Mouse (Mus musculus) heart, postnatal 25 days (tissue): ENCODE results near the gene Tfip11. TPM values are rescaled to one million over a fixed set of nuclear protein-coding genes. Genes with fewer than 3 reads are reported as not detected.

Experiments used
- DNase-seq: peaks from one replicate; pipeline ENCODE4 v3.0.0; 2022; ENCODE audit warnings: low spot score
- intact Hi-C: fragments of 180-260 bp; cut with DNase I; formaldehyde crosslinking; loops from one replicate; pipeline ENCODE4 v1.15.1; 2025
- total RNA-seq, 2 experiments: library from RNA; stranded (reverse); gene quantifications; 2 replicates each; pipeline ENCODE4 v1.2.3; 2021

Tfip11 gene
- total RNA-seq, 2 experiments from 2014 or later, result 16.3 to 17.9 TPM

DNA sequence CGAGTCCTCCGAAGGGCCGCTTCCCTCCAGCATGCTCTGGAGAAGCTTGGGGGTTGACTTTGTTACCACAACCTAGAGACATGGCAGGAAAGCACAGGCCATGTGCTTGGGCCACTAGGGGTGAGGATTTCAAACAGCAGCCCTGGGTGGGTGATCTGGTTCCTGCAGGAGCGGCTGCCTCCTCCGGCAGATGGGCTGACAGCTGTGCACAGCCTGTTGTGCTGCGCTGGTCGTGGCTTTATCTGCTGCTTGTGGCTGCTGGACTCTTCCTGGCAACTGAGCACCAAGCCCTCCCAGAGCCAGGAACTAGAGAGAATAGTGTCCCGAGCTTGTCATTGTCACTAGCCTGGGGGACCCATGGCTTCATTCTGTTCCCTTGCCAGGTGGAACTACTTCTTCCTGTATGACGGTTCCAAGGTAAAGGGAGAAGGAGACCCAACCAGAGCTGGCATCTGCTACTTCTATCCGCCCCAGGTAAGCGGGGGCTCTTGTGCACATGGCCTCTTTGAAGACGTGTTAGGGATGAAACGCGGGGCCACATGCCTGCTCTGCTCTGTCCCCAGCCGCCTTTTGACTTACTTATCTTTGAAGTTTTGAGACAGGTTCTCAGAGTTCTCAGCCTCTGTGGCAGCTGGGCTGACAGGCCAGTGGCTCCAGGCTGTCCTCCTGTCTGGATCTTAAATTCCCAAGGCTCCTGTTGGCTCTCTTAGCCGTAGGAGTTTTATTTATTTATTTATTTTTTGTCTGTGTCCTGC, 20.2 kb downstream of the Tfip11 start:
- no peak for DNase-seq
- intact Hi-C loops, result no loop called here

DNA sequence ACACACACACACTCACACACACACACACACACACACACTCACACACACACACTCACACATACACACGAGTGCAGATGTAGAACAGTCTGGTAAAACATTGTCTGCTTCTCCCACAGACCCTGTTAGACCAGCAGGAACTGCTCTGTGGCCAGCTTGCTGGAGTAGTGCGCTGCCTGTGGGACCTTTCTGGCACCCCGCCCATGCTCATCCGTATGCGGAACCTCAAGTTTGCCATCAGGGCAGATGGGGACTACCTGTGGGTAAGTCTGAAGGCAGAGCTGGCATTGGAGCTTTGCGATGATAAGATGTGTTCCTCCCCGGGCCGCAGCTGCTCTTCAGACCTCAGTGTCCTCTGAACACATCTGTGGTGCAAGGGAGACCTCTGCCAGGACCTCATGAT, 23.0 kb downstream of the Tfip11 start:
- intact Hi-C loops, result no loop called here
- no peak for DNase-seq

DNA sequence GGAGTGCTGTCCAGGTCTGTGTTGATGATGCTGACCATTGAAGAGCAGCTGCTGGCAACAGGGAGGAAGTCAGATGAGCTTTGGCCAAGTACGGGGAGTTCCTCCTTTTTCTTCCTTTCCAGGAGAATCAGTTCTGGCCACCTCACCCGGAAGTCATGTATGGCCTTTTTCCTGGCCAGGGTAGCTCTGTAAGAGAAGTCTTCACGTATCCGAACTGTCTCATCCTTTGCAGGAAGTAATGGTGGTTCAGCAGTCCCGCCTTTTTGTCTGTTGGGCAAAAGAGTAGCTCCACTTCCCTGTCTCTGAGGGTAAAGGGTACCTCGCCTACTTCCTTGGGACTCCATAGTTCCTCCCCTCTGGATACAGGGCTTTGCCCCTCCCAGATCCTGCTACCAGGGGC, 29.3 kb downstream of the Tfip11 start:
- DNase-seq, result no peak
- intact Hi-C loops, result no loop called here

DNA sequence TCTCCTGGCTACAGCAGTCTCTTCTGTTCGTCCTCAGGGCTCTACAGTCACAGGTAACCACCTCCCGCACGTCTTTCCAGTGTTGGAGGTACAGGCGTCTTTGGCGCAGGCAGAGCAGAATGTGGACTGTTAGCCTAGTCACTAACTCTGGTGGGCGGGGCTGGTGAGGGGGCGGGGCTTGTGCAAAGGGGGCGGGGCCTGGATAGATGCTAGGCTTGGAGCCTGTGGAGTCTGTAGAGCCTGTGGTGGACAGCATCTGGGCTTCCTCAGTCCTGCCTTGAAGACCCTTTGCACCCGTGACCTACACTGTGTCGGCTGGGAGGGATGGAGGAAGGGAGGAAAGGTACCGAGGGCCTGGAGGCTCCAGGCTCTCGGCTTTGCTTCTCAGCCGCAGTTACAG, 29.8 kb downstream of the Tfip11 start, which contains the start of gene Gm6583:
TSS of gene Gm6583 (minus strand) at position 124 of the 400 bp plus-strand sequence.
- intact Hi-C loops, result no loop called here
- DNase-seq, result no peak

DNA sequence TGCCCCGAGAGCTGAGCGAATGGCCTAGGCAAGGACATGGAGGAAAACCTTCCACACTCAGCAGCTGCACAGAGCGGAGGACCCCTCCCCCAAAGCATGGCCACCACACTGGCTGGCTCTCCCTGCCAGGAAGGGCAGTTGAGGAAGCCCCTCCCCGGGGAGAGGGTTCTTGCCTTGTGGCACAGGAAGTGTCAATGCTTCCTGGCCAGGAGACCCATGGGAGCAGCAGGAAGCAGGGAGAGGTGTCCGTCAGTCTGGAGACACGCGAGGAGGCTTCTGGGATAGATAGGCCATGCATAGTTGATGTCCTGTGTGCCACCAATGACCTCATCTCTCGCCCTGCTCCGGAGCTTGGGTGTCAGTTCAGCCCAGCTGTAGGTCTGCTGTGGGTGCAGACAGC, 30.2 kb downstream of the Tfip11 start:
- intact Hi-C loops, result no loop called here
- DNase-seq, result no peak

DNA sequence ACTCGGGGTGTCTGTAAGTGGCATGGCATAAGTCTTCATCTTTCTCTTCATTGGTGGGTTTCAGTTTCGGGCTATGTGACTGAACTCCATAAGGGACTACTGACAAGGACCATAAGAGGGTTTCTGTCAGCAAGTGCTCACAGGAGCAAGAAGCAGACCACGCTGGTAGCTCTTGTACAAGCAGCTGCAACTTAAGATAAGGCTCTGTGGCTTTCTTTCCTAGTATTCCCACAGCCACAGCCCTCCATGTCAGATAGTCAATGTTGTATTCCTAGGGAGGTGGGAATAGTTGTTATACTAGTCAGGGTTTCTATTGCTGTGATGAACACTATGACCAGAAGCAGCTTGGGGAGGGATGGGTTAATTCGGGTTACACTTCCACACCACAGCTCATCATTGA, 33.4 kb downstream of the Tfip11 start:
- intact Hi-C loops, result no loop called here
- no peak for DNase-seq

DNA sequence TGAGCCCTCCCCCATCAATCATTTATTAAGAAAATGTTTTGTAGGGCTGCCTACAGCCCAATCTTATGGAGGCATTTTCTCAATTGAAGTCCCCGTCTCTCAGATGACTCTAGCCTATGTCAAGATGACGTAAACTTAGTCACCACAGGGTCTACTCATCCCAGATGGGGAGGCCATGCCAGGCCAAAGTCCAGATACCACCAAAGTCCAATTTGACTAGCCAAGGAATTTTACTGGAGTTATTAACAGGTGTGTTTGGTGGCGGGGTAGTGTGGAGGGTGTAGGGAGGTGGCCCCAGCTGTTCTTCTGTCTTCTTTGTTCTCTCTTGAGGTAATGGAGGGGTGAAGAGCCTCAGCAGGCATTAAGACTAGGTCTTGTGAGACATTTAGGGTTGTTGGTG, 33.9 kb downstream of the Tfip11 start:
- DNase-seq, result no peak
- intact Hi-C loops, result no loop called here

DNA sequence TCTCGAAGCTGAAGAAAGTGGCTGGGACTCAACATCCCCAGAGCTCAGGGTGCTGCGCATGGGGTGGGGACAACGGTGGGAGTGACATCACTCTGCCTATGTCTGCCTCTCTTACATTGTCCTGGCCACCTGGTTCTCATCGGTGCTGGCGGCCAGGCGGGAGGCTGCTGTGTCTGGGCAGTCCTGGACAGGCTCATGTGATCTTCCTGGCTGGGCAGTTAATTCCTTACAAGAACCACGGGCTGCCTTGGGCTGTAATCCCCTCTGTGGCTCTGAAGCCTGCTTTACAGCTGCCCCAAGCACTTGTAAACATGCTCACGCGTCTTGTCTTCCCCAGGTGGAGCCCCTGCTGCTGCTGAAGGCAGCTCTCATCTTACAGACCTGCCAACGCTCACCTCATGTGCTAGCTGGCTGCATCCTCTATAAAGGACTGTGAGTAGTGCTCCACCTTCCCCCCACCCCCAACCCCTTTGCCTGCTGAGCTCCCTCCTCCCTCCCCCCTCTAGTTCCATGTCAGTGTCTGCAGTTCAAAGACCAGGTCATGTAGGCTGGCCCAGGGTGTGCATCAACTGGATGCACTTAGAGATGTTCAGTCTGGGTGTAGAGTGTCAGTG, 38.1 kb downstream of the Tfip11 start:
- DNase-seq, result no peak
- intact Hi-C loops, result no loop called here

DNA sequence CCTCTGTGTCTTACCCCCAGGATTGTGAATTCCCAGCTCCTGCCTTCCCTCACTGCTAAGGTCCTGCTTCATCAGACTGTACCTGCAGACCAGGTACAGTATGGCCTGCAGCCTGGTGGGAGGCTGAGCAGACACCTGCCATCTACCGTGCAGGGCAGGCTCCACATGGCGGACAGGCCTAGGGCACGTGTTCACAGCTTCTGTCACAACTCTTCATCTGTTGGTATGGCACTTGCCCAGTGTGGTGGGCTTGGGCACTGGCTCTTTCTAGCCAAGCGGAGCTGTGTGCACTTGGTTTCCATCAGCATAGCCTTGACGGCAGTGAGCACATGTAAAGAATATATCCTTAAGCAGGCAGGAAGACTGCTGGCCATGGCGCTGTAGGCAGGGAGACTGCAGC, 40.7 kb downstream of the Tfip11 start:
- DNase-seq, result no peak
- intact Hi-C loops, result no loop called here

DNA sequence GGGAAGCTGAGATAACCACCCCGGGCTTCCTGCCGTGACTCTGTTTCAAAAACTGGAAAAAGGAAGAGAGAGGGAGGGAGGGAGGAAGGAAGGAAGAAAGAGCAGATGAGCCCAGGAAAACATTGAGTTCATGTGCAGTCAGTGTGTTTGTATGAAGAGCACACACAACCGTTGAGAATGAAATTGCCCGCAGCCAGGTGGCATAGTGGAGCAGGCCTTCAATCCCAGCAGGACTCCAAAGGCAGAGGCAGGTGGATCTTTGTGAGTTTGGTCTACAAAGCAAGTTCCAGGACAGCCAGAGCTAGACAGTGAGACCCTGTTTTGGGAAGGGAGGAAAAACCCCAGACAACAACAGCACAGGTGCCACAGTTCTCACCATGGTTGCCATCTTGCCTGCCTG, 41.2 kb downstream of the Tfip11 start:
- intact Hi-C loops, result no loop called here
- no peak for DNase-seq

DNA sequence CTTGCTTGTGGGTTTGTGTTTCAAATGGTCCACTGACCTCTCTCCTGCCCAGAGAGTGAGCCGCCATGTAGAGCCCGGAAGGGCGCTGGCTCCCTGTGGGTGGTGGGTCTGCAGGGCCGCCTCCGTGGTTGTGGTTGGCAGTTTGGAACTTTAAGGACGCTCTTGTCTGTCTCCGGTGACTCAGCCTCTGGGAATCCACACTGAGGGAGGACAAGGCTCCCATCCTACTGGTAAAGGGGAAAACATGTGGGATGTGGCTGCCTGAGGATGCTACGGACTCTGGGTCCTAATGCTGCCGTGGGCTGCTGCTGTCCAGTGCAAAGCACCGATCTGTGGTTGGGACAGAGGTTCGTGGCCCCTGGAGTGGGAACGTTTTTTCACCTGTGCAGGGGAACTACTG, 41.8 kb downstream of the Tfip11 start:
- DNase-seq, result no peak
- intact Hi-C loops, result no loop called here

DNA sequence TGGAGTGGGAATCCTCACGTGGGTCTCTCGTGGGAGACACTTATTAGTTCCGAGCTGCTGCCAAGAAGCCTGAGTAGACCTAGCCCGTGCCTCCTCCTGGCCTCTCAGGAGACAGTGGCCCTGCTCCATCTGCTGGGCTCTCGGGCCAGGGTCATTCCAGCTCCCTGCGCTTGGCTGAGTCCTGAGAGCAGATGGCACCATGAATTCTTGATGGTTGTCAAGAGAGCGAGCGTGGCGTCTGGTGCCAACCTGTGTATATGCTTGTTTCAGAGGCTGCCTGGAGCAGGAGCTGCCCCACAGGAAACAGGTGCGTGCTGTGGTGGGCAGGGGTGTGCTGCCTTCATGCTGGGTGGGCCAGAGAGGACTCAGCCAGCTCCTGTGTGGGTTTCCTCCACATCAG, 42.5 kb downstream of the Tfip11 start:
- intact Hi-C loops, result no loop called here
- DNase-seq, result no peak

DNA sequence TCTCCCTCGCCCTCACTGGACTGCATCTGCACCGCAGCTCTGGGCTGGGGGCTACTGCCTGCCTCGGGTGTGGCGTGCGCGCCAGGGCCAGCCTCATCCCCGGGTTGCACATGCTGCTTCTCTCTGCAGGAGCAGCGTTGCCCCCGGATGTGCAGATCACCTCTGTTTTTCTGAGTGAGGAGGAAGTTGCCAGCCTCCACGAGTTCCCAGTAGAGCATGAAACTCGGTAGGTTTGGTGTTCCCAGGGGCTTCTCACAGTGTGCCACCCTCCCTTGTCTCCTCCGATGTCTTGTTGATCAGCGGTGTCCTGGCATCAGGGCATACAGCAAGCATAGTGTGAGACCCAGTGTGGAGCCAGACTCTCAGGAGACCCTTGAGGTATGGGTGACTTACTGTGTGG, 43.2 kb downstream of the Tfip11 start:
- intact Hi-C loops, result no loop called here
- DNase-seq, result no peak

DNA sequence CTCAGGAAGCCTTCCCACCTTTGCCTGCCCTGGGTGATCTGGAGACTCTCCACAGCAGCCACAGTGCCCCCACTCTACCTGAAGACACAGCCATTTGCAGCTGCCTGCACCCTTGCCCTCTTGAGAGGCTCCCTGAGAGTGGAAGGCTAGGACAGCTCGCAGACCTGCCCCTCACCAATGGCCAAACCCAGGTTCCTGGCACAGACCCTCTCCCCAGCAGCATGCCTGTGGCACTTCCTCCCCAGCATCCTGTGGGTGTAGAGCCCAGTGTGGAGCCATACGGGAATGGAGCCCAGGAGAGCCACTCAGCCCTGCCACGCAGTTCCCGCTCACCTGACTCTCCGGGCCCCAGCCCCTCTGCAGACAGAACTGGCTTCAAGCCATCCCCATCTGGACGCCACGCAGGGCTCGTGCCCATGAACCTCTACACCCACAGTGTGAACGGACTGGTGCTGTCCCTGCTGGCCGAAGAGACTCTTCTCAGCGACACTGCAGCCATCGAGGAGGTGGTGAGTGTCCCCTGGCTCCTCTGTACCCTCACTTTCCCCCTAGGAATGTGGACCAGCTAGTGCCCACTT, 44.2 kb downstream of the Tfip11 start:
- intact Hi-C loops, result no loop called here

DNA sequence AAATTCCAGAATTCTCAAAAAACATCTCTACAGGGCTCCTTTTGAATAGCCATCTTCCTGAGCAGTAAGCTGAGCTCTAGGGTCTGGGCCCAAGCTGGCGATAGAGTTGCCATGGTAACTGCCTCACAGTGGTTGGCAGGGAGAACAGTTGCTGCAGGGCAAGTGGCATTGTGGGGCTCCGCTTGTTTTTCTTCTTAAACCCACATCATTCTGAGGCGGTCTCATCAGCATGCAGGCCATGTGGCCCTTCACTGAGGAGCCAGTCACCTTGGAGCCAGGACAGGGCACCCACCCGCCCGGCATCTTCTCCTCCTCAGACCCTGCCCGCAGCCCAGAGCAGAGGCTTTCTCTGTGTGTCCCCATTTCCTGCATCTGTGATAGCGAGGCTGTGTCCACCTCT, 45.8 kb downstream of the Tfip11 start:
- intact Hi-C loops, result no loop called here

More for the DNA sequence above, 44.2 kb downstream of the Tfip11 start:
- no peak for DNase-seq

DNA sequence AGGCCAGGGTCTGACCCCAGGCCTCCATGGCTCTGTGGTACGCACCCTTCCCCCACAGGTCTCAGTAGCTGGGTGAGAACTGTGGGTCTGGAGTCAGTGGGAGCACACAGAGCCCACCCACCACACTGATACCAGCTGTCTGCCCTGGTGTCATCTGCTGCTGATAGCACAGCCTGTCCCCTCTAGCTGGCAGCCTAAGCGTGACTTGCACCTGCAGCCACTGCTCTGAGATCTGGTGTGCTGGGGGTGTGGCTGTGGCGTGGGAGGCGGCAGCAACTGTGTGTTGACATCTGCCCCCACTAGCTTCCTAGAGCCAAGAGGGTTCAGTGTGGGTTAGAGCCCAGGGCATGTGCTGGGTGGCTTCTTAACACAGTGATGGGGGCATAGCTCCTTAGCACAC, 50.0 kb downstream of the Tfip11 start:
- intact Hi-C loops, result no loop called here
- DNase-seq, result no peak

More for the DNA sequence above, 45.8 kb downstream of the Tfip11 start:
- no peak for DNase-seq

DNA sequence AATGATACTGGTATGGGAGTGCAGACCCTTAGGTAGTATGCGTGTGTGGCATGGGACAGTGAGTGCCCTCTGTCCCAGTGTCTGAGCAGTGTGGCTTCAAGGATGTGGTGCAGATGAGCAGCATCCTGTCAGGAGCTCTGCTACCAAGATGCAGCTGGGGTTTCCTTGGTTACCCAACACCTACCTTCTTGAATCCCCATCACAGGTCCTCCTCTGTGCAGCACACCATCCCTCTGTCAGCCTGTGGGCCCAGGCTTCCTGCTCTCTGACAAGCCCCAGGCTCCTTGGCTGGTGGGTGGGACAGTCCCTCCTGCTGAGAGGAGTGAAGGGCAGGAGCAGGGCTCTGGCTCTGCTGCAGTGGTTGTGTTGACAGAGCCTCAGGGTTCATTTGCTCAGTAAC, 51.2 kb downstream of the Tfip11 start:
- intact Hi-C loops, result no loop called here
- DNase-seq, result no peak

DNA sequence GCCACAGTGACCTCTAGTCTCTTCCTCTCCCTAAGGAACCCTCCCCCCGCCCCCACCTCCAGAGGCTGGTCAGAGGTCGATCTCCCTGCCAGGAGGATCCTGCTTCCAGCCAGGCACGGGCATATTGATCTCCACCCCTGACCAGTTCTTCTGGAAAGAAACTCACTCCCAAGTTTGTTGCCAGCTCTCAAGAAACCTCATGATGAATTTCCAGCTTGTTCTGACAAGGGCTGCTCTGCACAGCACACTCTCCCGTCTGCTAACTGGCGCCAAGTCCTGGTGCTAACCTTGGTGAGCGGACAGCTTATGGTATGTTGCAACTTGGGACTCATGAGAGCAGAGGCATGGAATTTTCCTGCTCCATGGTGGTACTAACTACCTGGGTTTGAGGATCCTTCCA, 52.6 kb downstream of the Tfip11 start:
- no peak for DNase-seq
- intact Hi-C loops, result no loop called here

DNA sequence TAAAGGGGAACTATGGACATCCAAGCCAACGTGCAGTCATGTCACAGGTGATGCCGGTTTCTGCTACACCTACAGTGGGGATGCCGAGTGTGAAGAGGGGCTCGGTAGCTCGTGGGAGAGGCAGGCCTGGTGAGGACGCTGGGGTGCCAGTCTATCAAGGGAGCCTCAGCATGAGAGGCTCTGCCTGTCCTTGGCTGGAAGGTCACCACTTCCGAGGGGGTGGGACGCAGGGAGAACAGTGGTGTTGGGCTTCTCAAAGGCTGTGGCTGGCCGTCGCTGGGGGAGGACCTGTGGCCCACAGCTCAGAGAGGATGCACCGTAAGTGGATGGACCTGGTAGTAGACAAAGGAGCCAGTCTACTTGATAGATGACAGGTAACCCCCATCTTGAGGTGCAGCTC, 55.0 kb downstream of the Tfip11 start:
- no peak for DNase-seq
- intact Hi-C loops, result no loop called here

DNA sequence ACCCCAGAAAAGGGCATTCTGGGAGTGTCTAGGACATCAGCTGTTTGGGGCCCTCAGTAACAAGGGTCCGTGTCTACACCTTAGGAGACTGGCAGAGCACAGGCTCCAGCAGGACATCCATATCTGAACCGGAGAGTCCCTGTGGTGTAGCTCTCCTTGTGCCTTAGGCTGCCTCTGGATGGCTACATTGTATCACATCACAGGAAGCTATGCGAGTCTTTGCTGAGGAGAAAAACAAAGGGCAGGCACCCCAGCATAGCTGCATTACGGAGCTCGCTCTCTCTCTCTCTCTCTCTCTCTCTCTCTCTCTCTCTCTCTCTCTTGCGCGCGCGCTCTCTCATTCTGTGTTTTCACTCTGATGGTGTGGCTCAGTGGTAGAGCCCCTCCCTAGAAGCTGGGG, 55.9 kb downstream of the Tfip11 start:
- DNase-seq, result no peak
- intact Hi-C loops, result no loop called here

DNA sequence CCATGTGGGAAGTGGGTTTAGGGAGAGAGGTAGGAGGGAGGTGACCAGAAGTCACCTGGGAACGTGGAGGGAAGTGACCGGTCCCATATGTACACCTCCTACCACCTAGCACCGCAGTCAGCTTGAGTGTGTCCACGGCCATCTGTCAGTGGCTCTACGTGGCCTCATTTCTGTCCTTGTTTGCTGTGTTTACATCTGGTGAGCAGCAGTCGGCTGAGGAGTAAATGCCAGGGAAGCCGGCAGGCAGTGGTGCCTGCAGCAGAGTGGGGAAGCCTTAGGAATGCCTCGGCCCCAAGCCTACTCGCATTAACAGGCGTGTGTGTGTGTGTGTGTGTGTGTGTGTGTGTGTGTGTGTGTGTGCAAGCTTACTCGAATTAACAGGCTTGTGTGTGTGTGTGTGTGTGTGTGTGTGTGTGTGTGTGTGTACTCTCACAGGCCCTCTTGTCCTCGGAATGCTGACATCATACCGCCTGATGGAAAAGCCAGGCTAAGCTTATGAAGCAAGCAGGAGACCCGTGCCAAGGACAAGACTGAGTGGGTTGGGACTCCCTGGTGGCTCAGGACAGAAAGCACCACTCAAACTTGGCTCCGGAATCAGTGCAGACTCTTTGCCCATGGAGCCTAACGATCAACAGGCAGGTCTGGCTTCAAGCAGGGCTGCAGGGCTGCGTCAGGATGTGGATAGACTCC, 56.6 kb downstream of the Tfip11 start:
- peak; percentile 61 for DNase-seq
- intact Hi-C loops, result no loop called here
